Mouse (Mus musculus): ENCODE measurements around the gene Neurl3. TPM values are rescaled to one million over a fixed set of nuclear protein-coding genes. Genes with fewer than 3 reads are reported as not detected.

The Neurl3 gene
- polyA plus RNA-seq, 1 experiment from 2014 or later, result 0.45 TPM

Other genes with a start within 250 kb of the Neurl3 start
- 3.0 and 3.6 TPM in 2 replicates for gene Hs6st1, start 206.3 kb downstream of the Neurl3 start, polyA plus RNA-seq (2016; fragmentation: Nextera tagmentation; extraction: Ambion mirVana)
- 54.1 and 55.2 TPM in 2 replicates for gene Uggt1, start 30.0 kb downstream of the Neurl3 start, polyA plus RNA-seq (2016; fragmentation: Nextera tagmentation; extraction: Ambion mirVana)
- 2.8 and 4.2 TPM in 2 replicates for gene Arid5a, start 33.1 kb upstream of the Neurl3 start, polyA plus RNA-seq (2016; fragmentation: Nextera tagmentation; extraction: Ambion mirVana)
- gene Kansl3, start 94.5 kb upstream of the Neurl3 start, polyA plus RNA-seq (2016; fragmentation: Nextera tagmentation; extraction: Ambion mirVana), result 50.3 and 53.4 TPM in 2 replicates
- gene Fer1l5, start 97.6 kb upstream of the Neurl3 start, polyA plus RNA-seq (2016; fragmentation: Nextera tagmentation; extraction: Ambion mirVana), result 1.1 and 1.7 TPM in 2 replicates
- 53.7 and 59.8 TPM in 2 replicates for gene Lman2l, start 170.6 kb upstream of the Neurl3 start, polyA plus RNA-seq (2016; fragmentation: Nextera tagmentation; extraction: Ambion mirVana)
- gene Cnnm4, start 196.9 kb upstream of the Neurl3 start, polyA plus RNA-seq (2016; fragmentation: Nextera tagmentation; extraction: Ambion mirVana), result 12.7 and 17.5 TPM in 2 replicates
- gene Cnnm3, start 237.2 kb upstream of the Neurl3 start, polyA plus RNA-seq (2016; fragmentation: Nextera tagmentation; extraction: Ambion mirVana), result 3.6 and 4.5 TPM in 2 replicates

Measured in limb, embryonic 10.5 days (tissue).